Mouse (Mus musculus): ENCODE data around the gene Pard3. TPM values are rescaled to one million over a fixed set of nuclear protein-coding genes. Genes with fewer than 3 reads are reported as not detected.

The Pard3 gene
- polyA plus RNA-seq, 1 experiment from 2014 or later: 16.4 TPM

DNA sequence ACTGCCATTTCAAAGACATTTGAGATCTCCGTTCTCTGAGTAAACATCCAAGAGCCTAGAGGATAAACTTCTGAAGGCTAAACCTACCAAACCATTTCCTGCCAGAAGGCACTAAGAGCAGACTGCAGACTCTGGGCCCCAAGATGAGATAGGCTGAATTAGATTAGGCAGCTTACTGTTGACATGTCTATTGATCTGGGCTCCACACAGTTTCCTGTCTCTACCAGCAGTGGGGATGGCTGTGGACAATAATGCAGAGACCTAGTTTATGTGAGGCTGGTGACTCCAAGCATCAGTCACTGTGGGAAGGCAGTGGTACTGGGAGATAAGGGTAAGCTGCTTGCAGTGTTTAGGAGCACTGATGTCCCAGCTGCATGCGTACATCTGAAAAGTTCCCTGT, 452.4 kb downstream of the Pard3 start:
- WGBS: 93% methylated on average over 2 of the region's 2 CpGs
- Histone ChIP-seq H3K4me1 (replicated peaks; ENCODE audit: control insufficient read depth, insufficient read depth, low read length) (no peaks in the 10 kb centered on the region), H3K27ac (ENCODE audit: low read length) (no peak overlapping the region), H3K4me2 (ENCODE audit: low read length) (no peak overlapping the region), H3K36me3 (ENCODE audit: control insufficient read depth, insufficient read depth) (no peaks in the 10 kb centered on the region), H3K9me3 (ENCODE audit: control insufficient read depth, low read length) (no peaks in the 10 kb centered on the region), H3K4me3 (replicated peaks; ENCODE audit: low read length) (no peak overlapping the region), H3K27me3 (replicated peaks; ENCODE audit: control insufficient read depth, insufficient read depth, low read length) (no peaks in the 10 kb centered on the region), H3K9ac (replicated peaks; ENCODE audit: low read depth, low read length) (no peak overlapping the region)
- no peak for ATAC-seq

DNA sequence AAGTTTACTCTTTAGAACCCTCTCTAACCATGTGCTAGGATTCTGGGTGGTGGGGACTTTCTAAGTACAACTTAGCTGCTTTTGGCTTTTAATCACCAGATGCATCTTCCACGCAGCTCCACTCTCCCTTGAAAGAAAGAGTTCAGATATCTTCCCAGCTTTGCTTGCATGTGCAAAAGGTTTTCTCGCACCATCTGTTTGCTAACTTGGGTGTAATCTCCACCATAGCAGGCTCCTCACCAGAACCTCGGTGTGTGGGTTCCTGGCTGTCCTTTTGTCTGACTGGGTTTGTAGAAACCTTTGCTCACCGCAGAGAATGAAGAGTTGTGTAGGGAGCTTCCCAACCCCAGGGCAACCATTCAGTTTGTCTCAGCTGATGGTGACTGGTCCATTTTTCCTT, 462.0 kb downstream of the Pard3 start:
- no peaks in the 10 kb centered on the region for H3K9me3 ChIP-seq (ENCODE audit: control insufficient read depth, low read length)
- no peak overlapping the region for H3K4me2 ChIP-seq (ENCODE audit: low read length)
- WGBS: 73% methylated on average over 4 of the region's 4 CpGs
- H3K27ac ChIP-seq (ENCODE audit: low read length): no peak overlapping the region
- no peak overlapping the region for H3K4me3 ChIP-seq (replicated peaks; ENCODE audit: low read length)
- no peaks in the 10 kb centered on the region for H3K4me1 ChIP-seq (replicated peaks; ENCODE audit: control insufficient read depth, insufficient read depth, low read length)
- no peaks in the 10 kb centered on the region for H3K27me3 ChIP-seq (replicated peaks; ENCODE audit: control insufficient read depth, insufficient read depth, low read length)
- no peaks in the 10 kb centered on the region for H3K36me3 ChIP-seq (ENCODE audit: control insufficient read depth, insufficient read depth)
- ATAC-seq: no peak
- no peak overlapping the region for H3K9ac ChIP-seq (replicated peaks; ENCODE audit: low read depth, low read length)

DNA sequence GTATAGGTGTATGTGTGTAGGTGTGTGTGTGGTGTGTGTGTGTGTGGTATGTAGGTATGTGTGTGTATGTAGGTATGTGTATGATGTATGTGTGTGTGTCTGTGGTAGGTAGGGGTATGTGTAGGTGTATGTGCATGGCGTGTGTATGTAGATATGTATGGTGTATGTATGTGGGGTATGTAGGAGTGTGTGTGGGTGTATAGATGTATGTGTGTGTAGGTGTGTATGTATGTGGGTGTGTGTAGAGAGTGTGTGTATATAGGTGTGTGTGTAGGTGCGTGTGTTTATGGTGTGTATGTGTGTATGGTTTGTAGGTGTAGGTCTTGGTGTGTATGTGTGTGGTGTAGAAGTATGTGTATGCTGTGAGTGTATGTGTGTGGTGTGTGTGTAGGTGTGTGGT, 464.6 kb downstream of the Pard3 start:
- Histone ChIP-seq H3K4me2 (ENCODE audit: low read length) (no peak overlapping the region), H3K27me3 (replicated peaks; ENCODE audit: control insufficient read depth, insufficient read depth, low read length) (no peaks in the 10 kb centered on the region), H3K4me3 (replicated peaks; ENCODE audit: low read length) (no peak overlapping the region), H3K36me3 (ENCODE audit: control insufficient read depth, insufficient read depth) (no peaks in the 10 kb centered on the region), H3K4me1 (replicated peaks; ENCODE audit: control insufficient read depth, insufficient read depth, low read length) (no peaks in the 10 kb centered on the region), H3K9me3 (ENCODE audit: control insufficient read depth, low read length) (no peaks in the 10 kb centered on the region), H3K27ac (ENCODE audit: low read length) (no peak overlapping the region), H3K9ac (replicated peaks; ENCODE audit: low read depth, low read length) (no peak overlapping the region)
- WGBS: 98% methylated on average over 2 of the region's 2 CpGs
- ATAC-seq: no peak

DNA sequence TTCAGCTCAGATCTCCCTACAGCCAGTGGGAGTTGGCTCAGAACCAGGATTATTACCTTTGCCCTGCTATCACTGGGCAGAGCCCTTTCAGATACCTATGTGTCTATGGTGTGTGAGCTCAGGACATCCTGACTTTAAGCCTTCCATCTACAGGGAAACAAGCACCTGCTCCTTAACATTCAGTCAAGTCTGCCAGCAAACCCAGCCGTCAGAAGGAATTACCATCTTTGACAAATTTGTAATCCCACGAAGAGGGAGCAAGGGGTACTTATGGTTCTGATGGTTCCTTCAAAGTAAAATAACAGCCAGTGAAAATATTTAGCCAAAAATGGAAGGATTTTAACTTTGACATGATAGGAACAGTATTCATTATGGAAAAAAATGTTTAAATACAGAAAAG, 466.1 kb downstream of the Pard3 start:
- Histone ChIP-seq H3K9me3 (ENCODE audit: control insufficient read depth, low read length) (no peaks in the 10 kb centered on the region), H3K27me3 (replicated peaks; ENCODE audit: control insufficient read depth, insufficient read depth, low read length) (no peaks in the 10 kb centered on the region), H3K27ac (ENCODE audit: low read length) (no peak overlapping the region), H3K9ac (replicated peaks; ENCODE audit: low read depth, low read length) (no peak overlapping the region), H3K4me1 (replicated peaks; ENCODE audit: control insufficient read depth, insufficient read depth, low read length) (peaks cover 5% of the 10 kb centered on the region), H3K4me2 (ENCODE audit: low read length) (no peak overlapping the region), H3K4me3 (replicated peaks; ENCODE audit: low read length) (no peak overlapping the region), H3K36me3 (ENCODE audit: control insufficient read depth, insufficient read depth) (no peaks in the 10 kb centered on the region)
- 61% methylated on average over 2 of the region's 2 CpGs for WGBS
- ATAC-seq: no peak

DNA sequence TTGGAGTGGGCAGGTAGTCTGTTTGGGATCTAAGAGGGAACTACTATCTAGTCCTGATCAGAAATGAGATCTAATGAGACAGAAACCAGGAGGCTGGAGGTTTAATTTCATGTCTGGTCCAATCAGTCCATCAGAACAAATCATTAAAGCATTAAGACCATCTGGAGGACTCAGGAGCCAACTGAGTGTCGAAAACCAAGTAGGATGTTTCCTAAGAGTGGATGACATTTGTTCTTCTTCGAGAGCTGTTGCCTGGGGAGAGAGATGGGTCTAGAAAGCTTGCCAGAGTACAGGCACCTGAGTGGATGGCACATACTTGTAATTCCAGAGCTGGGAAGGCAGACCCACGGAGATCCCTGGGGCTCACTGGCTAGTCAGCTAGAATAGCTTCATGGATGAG, 468.2 kb downstream of the Pard3 start:
- ATAC-seq: no peak
- Histone ChIP-seq H3K27ac (ENCODE audit: low read length) (no peak overlapping the region; the same call in 1 of the 2 replicates), H3K4me1 (replicated peaks; ENCODE audit: control insufficient read depth, insufficient read depth, low read length) (peaks cover 17% of the 10 kb centered on the region), H3K36me3 (ENCODE audit: control insufficient read depth, insufficient read depth) (no peaks in the 10 kb centered on the region), H3K9me3 (ENCODE audit: control insufficient read depth, low read length) (no peaks in the 10 kb centered on the region), H3K4me3 (replicated peaks; ENCODE audit: low read length) (no peak overlapping the region), H3K27me3 (replicated peaks; ENCODE audit: control insufficient read depth, insufficient read depth, low read length) (no peaks in the 10 kb centered on the region), H3K4me2 (ENCODE audit: low read length) (no peak overlapping the region), H3K9ac (replicated peaks; ENCODE audit: low read depth, low read length) (no peak overlapping the region)
- WGBS: 77% methylated on average over 3 of the region's 3 CpGs

DNA sequence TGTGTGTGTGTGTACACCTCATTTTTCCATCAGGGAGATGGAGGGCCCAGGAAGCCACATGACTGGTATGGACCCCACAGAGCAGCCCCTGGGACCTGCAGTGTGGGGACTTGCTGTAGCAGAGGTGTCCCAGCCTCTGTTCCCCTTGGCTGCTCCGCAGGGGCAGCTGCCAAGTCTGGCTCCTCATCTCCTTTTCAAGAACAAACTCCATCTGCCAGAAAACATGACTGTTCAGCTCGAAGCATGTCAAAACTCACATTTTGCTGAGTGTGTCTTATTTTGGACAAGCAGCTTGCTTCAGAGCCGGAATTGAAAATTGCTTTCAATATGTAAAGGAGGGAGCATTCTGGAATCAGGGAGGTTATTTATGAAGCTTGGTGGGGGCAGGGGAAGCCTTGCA, 471.1 kb downstream of the Pard3 start:
- Histone ChIP-seq H3K27me3 (replicated peaks; ENCODE audit: control insufficient read depth, insufficient read depth, low read length) (no peaks in the 10 kb centered on the region), H3K9me3 (ENCODE audit: control insufficient read depth, low read length) (no peaks in the 10 kb centered on the region), H3K4me2 (ENCODE audit: low read length) (peak overlapping the region; percentile 43), H3K36me3 (ENCODE audit: control insufficient read depth, insufficient read depth) (no peaks in the 10 kb centered on the region), H3K9ac (replicated peaks; ENCODE audit: low read depth, low read length) (no peak overlapping the region; the same call in 1 of the 2 replicates), H3K4me3 (replicated peaks; ENCODE audit: low read length) (no peak overlapping the region), H3K4me1 (replicated peaks; ENCODE audit: control insufficient read depth, insufficient read depth, low read length) (peaks cover 17% of the 10 kb centered on the region), H3K27ac (ENCODE audit: low read length) (peak overlapping the region; percentile 92)
- 22% methylated on average over 3 of the region's 3 CpGs for WGBS
- ATAC-seq: peak; percentile 78

DNA sequence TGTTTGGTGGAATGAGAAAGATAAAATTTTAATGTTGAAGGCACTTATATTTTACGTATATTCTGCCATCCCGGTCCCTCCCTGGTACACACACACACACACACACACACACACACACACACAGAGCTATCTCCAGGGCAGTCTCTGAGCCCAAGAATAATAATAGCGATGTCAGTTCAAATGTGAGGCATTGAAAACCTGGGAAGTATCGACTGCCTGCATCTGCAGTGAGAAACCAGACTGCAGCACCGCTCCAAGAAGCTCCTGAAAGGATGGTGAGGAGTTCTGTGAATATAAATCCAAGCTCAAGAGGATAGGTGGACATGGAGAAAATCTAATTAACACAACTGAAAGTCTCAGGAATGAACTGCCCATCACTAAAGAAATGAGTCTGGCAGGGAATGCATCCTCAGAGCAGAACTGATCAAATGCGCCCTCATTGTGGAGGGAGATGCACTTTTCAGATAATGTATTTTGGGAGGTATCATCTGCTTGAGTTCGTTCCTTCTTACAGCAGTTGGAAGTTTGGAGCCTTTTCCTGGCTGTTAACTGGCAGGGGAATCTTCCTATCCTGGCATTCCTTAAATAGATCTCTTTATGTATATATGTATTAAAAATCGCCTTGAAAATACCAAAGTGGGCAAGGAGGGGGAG, 471.6 kb downstream of the Pard3 start:
- H3K4me2 ChIP-seq (ENCODE audit: low read length): peak overlapping the region; percentile 43
- H3K36me3 ChIP-seq (ENCODE audit: control insufficient read depth, insufficient read depth): no peaks in the 10 kb centered on the region
- peak overlapping the region; percentile 92 for H3K27ac ChIP-seq (ENCODE audit: low read length)
- peak; percentile 39 for ATAC-seq
- H3K27me3 ChIP-seq (replicated peaks; ENCODE audit: control insufficient read depth, insufficient read depth, low read length): no peaks in the 10 kb centered on the region
- peaks cover 17% of the 10 kb centered on the region for H3K4me1 ChIP-seq (replicated peaks; ENCODE audit: control insufficient read depth, insufficient read depth, low read length)
- H3K9ac ChIP-seq (replicated peaks; ENCODE audit: low read depth, low read length): peak overlapping the region; percentile 39
- no peak overlapping the region for H3K4me3 ChIP-seq (replicated peaks; ENCODE audit: low read length)
- no peaks in the 10 kb centered on the region for H3K9me3 ChIP-seq (ENCODE audit: control insufficient read depth, low read length)
- WGBS: 38% methylated on average over 8 of the region's 8 CpGs

DNA sequence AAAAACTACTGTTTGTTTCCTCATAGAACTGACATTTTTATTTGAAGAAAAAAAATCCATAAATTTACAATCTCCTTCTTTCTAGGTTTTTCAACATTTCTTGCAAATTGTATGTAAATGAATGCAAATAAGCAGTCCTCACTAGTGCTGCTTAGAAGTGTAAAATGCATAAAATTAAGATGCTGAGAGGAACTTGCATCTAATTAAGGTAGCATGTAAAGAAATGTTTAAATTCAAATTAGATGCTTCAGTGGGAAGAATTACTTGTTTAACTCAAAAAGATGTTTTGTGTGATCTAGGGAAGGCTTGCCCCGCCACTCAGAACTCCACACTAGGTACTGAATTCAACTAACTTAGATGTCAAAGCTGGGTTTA, 472.1 kb downstream of the Pard3 start:
- peaks cover 17% of the 10 kb centered on the region for H3K4me1 ChIP-seq (replicated peaks; ENCODE audit: control insufficient read depth, insufficient read depth, low read length)
- no peaks in the 10 kb centered on the region for H3K27me3 ChIP-seq (replicated peaks; ENCODE audit: control insufficient read depth, insufficient read depth, low read length)
- H3K4me2 ChIP-seq (ENCODE audit: low read length): no peak overlapping the region; the same call in 1 of the 2 replicates
- no peak overlapping the region for H3K4me3 ChIP-seq (replicated peaks; ENCODE audit: low read length)
- H3K36me3 ChIP-seq (ENCODE audit: control insufficient read depth, insufficient read depth): no peaks in the 10 kb centered on the region
- H3K9ac ChIP-seq (replicated peaks; ENCODE audit: low read depth, low read length): no peak overlapping the region
- H3K27ac ChIP-seq (ENCODE audit: low read length): peak overlapping the region; percentile 92
- 34% methylated on average over 1 of the region's 1 CpGs for WGBS
- ATAC-seq: peak; percentile 64
- H3K9me3 ChIP-seq (ENCODE audit: control insufficient read depth, low read length): no peaks in the 10 kb centered on the region

DNA sequence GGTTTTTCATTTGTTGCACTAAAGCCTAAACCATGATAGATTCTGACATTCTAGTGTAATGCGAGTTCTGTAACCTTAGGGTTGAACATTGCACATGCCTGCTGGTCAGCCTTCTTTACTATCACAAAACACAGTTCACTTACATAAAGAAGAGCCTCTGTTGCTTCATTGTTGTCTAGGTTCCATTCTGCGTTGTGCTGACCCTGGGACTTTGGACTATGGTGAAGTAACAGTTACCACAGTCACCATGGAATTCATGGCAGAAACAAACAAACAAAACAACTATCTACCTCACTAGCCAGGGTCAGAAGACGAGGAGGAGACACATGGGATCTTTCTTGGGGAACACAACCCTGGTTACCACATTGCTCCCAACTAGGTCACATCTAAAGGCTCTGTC, 476.1 kb downstream of the Pard3 start:
- peaks cover 16% of the 10 kb centered on the region for H3K4me1 ChIP-seq (replicated peaks; ENCODE audit: control insufficient read depth, insufficient read depth, low read length)
- no peak overlapping the region for H3K9ac ChIP-seq (replicated peaks; ENCODE audit: low read depth, low read length)
- H3K27ac ChIP-seq (ENCODE audit: low read length): no peak overlapping the region
- WGBS: 92% methylated on average over 3 of the region's 3 CpGs
- H3K27me3 ChIP-seq (replicated peaks; ENCODE audit: control insufficient read depth, insufficient read depth, low read length): no peaks in the 10 kb centered on the region
- H3K4me3 ChIP-seq (replicated peaks; ENCODE audit: low read length): no peak overlapping the region
- H3K4me2 ChIP-seq (ENCODE audit: low read length): no peak overlapping the region
- ATAC-seq: no peak
- no peaks in the 10 kb centered on the region for H3K9me3 ChIP-seq (ENCODE audit: control insufficient read depth, low read length)
- no peaks in the 10 kb centered on the region for H3K36me3 ChIP-seq (ENCODE audit: control insufficient read depth, insufficient read depth)

DNA sequence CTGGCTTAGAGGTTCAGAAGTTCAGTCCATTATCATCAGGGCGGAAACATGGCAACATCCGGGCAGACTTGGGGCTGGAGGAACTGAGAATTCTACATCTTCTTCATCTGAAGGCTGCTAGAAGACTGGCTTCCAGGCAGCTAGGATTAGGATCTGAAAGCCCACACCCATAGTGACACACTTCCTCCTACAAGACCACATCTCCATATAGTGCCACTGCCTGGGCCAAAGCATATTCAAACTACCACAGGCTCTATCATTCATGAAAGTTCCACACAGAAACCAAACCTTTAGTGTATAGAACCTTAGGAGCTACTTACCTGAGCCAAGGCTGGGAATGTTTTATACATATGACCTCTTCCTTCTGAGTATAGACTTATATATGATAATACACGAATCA, 476.6 kb downstream of the Pard3 start:
- 97% methylated on average over 3 of the region's 3 CpGs for WGBS
- no peak for ATAC-seq
- Histone ChIP-seq H3K4me2 (ENCODE audit: low read length) (no peak overlapping the region), H3K36me3 (ENCODE audit: control insufficient read depth, insufficient read depth) (no peaks in the 10 kb centered on the region), H3K27ac (ENCODE audit: low read length) (no peak overlapping the region), H3K9me3 (ENCODE audit: control insufficient read depth, low read length) (no peaks in the 10 kb centered on the region), H3K27me3 (replicated peaks; ENCODE audit: control insufficient read depth, insufficient read depth, low read length) (no peaks in the 10 kb centered on the region), H3K4me1 (replicated peaks; ENCODE audit: control insufficient read depth, insufficient read depth, low read length) (peaks cover 11% of the 10 kb centered on the region), H3K4me3 (replicated peaks; ENCODE audit: low read length) (no peak overlapping the region), H3K9ac (replicated peaks; ENCODE audit: low read depth, low read length) (no peak overlapping the region)
